Mouse (Mus musculus) heart, postnatal 0 days (tissue): ENCODE data around the gene Hist1h4c.

ENCODE experiments used
- CTCF ChIP-seq: IDR thresholded peaks from 2 replicates; pipeline ENCODE4 v1.5.1; 2016; ENCODE audit warnings: antibody characterized with exemption, control low read depth, low read depth
- EP300 ChIP-seq: IDR thresholded peaks from 2 replicates; pipeline ENCODE4 v1.6.1; 2016; ENCODE audit warnings: antibody characterized with exemption, low read depth

DNA sequence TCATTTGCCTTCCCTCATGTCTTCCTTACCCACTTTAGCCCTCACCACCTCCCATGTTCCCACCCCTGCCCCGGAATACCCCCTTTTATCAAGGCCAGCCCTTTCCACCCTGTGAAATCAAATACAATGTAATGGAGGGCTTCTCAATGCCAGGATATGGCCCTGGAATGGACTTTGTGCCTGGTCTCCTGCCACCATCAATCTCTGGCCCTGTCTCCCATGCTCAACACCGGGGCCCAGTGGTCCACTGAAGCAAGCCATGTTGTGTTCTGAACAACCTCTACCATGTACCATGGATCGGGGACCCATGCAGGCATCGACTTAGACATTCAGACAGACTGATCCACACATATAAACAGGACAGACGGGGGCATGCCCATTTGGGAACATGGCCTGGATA is 31.5 kb upstream of the Hist1h4c start:
- no peak for TF ChIP-seq EP300
- TF ChIP-seq CTCF: no peak
